ENCODE assay signal across 8 mouse cellular contexts in genomic region chr6:67113686-67114278, GRCm38 (mm10).
DNase-seq lines count a peak whose midpoint lies in the region; ATAC-seq and TF ChIP-seq lines count a peak whose summit lies in the region.

No protein-coding gene starts in this region.

- H3K9me3 ChIP-seq in hindbrain, embryonic 16.5 days (ENCODE audit: control insufficient read depth, low read length), result no peaks in the 10 kb centered on the region
- H3K9me3 ChIP-seq in midbrain, postnatal 0 days (ENCODE audit: low read length), result no peaks in the 10 kb centered on the region

- H3K36me3 ChIP-seq in hindbrain, embryonic 16.5 days (ENCODE audit: control insufficient read depth, insufficient read depth, low read length), result no peaks in the 10 kb centered on the region
- H3K36me3 ChIP-seq in liver, adult 2 months (ENCODE audit: control insufficient read depth, insufficient read depth, low read length), result no peaks in the 10 kb centered on the region
- H3K36me3 ChIP-seq in midbrain, postnatal 0 days (ENCODE audit: insufficient read depth, low read length), result no peaks in the 10 kb centered on the region

- peak overlapping the region; percentile 35 for H3K4me3 ChIP-seq in hindbrain, embryonic 16.5 days (ENCODE audit: low read length)
- peak overlapping the region; percentile 11; the same call in 1 of the 2 replicates for H3K4me3 ChIP-seq in liver, adult 2 months (ENCODE audit: insufficient read depth, low read depth, low read length)
- H3K4me3 ChIP-seq in midbrain, postnatal 0 days (ENCODE audit: low read depth, low read length), result peak overlapping the region; percentile 29

- H3K79me2 ChIP-seq in liver, adult 2 months (ENCODE audit: control insufficient read depth, insufficient read depth, low read length), result no peaks in the 10 kb centered on the region

- peak overlapping the region; percentile 64 for H3K4me2 ChIP-seq in hindbrain, embryonic 16.5 days (ENCODE audit: low read length)
- peak overlapping the region; percentile 56 for H3K4me2 ChIP-seq in midbrain, postnatal 0 days (ENCODE audit: low read depth, low read length, poor library complexity, severe bottlenecking)

- intact Hi-C loops in left cerebral cortex, postnatal 36 days (cut with DNase I), result no loop called here

- no peak overlapping the region for H3K27ac ChIP-seq in hindbrain, embryonic 16.5 days (ENCODE audit: low read depth, low read length)
- H3K27ac ChIP-seq in liver, adult 2 months (replicated peaks; ENCODE audit: insufficient read depth, low read depth, low read length), result no peak overlapping the region
- H3K27ac ChIP-seq in midbrain, postnatal 0 days (ENCODE audit: low read depth, low read length), result no peak overlapping the region

- H3K9ac ChIP-seq in hindbrain, embryonic 16.5 days (ENCODE audit: low read depth, low read length), result peak overlapping the region; percentile 50
- no peak overlapping the region for H3K9ac ChIP-seq in liver, adult 2 months (ENCODE audit: low read depth, low read length)
- H3K9ac ChIP-seq in midbrain, postnatal 0 days (replicated peaks; ENCODE audit: low read length, poor library complexity, severe bottlenecking), result peak overlapping the region; percentile 42; the same call in 1 of the 2 replicates

- TF ChIP-seq CTCF in liver, adult 2 months (IDR thresholded peaks at IDR 0.05; ENCODE audit: low read depth, low read length), result no peak
- TF ChIP-seq CTCF in midbrain, postnatal 0 days (IDR thresholded peaks at IDR 0.05), result no peak

- WGBS in hindbrain, embryonic 16.5 days, result 7% methylated on average over 26 of the region's 26 CpGs
- 25% methylated on average over 26 of the region's 26 CpGs for WGBS in liver, adult 2 months
- WGBS in midbrain, postnatal 0 days, result 14% methylated on average over 26 of the region's 26 CpGs

- H3K4me1 ChIP-seq in hindbrain, embryonic 16.5 days (ENCODE audit: control insufficient read depth, insufficient read depth, low read depth, low read length), result peaks cover 6% of the 10 kb centered on the region; the same call in 1 of the 2 replicates
- peaks cover 2% of the 10 kb centered on the region for H3K4me1 ChIP-seq in liver, adult 2 months (ENCODE audit: control insufficient read depth, insufficient read depth, low read length)
- no peaks in the 10 kb centered on the region; the same call in 1 of the 2 replicates for H3K4me1 ChIP-seq in midbrain, postnatal 0 days (ENCODE audit: insufficient read depth, low read length)

- TF ChIP-seq POLR2A in liver, adult 2 months (IDR thresholded peaks at IDR 0.05; ENCODE audit: extremely low read depth, insufficient read depth, low read length), result no peak

- DNase-seq in thymus, postnatal 4 days, result peak; percentile 63
- DNase-seq in thymus, postnatal 25 days, result no peak
- peak; percentile 27 for DNase-seq in liver, adult 2 months (ENCODE audit: extremely low read depth, low read depth, low spot score)
- no peak for DNase-seq in midbrain, postnatal 0 days (ENCODE audit: low spot score)
- no peak for DNase-seq in cerebellum, adult 11-12 months
- DNase-seq in left cerebral cortex, postnatal 36 days (ENCODE audit: low spot score in 2 of 2), result no peak
- DNase-seq in spleen, adult 12 weeks (ENCODE audit: low spot score), result no peak

- peak; percentile 66 for ATAC-seq in hindbrain, embryonic 16.5 days
- ATAC-seq in midbrain, postnatal 0 days (ENCODE audit: low FRiP score), result peak; percentile 24; the same call in 1 of the 2 replicates

- H3K27me3 ChIP-seq in hindbrain, embryonic 16.5 days (replicated peaks; ENCODE audit: control insufficient read depth, insufficient read depth, low read length), result no peaks in the 10 kb centered on the region
- no peaks in the 10 kb centered on the region for H3K27me3 ChIP-seq in liver, adult 2 months (ENCODE audit: control insufficient read depth, insufficient read depth, low read length)
- no peaks in the 10 kb centered on the region for H3K27me3 ChIP-seq in midbrain, postnatal 0 days (ENCODE audit: insufficient read depth, low read length)

Comparison
In these comparisons a context has a peak if more than half of its experiments do, and no peak if none do; other contexts are left out.
1. DNase-seq: peak in thymus, postnatal 4 days (single experiment) and liver, adult 2 months (single experiment); none in thymus, postnatal 25 days (single experiment), midbrain, postnatal 0 days (single experiment), cerebellum, adult 11-12 months (single experiment), left cerebral cortex, postnatal 36 days (0 of 2) and spleen, adult 12 weeks (single experiment).
2. Peak in every context shown above with its lines, with median percentiles within 50 percentile points of each other: H3K4me3 ChIP-seq.